Mouse (Mus musculus) forebrain, embryonic 15.5 days (tissue): ENCODE results near the gene Gper1. TPM values are rescaled to one million over a fixed set of nuclear protein-coding genes. Genes with fewer than 3 reads are reported as not detected.
A peak's percentile ranks its signal among the peaks of the same experiment; 100 is the strongest.

Experiments
- ATAC-seq: fragments of 200-750 bp; cut with Nextera tagmentation; replicated peaks from 2 replicates; pipeline ENCODE4 v1.8.0; 2017; ENCODE audit warnings: mild to moderate bottlenecking, moderate TSS enrichment, moderate library complexity
- H3K27ac ChIP-seq: fragments of 300-500 bp; sonication (generic); replicated peaks from 2 replicates; pipeline ENCODE4 v1.5.1; 2015; ENCODE audit warnings: mild to moderate bottlenecking, inconsistent platforms
- H3K27me3 ChIP-seq: fragments of 300-500 bp; sonication (generic); 2 replicates; pipeline ENCODE4 v1.6.1; 2015; ENCODE audit warnings: inconsistent platforms
- H3K36me3 ChIP-seq: fragments of 300-500 bp; sonication (generic); 2 replicates; pipeline ENCODE4 v1.6.1; 2015; ENCODE audit warnings: mild to moderate bottlenecking, inconsistent platforms
- H3K4me1 ChIP-seq: fragments of 300-500 bp; sonication (generic); 2 replicates; pipeline ENCODE4 v1.6.1; 2015; ENCODE audit warnings: inconsistent platforms
- H3K4me2 ChIP-seq: fragments of 300-500 bp; sonication (generic); replicated peaks from 2 replicates; pipeline ENCODE4 v1.6.1; 2015; ENCODE audit warnings: mild to moderate bottlenecking, inconsistent platforms
- H3K4me3 ChIP-seq: fragments of 300-500 bp; sonication (generic); 2 replicates; pipeline ENCODE4 v1.5.1; 2015; ENCODE audit warnings: mild to moderate bottlenecking, inconsistent platforms
- H3K9ac ChIP-seq: fragments of 300-500 bp; sonication (generic); replicated peaks from 2 replicates; pipeline ENCODE4 v1.6.1; 2015; ENCODE audit warnings: mild to moderate bottlenecking, inconsistent platforms
- H3K9me3 ChIP-seq: fragments of 300-500 bp; sonication (generic); 2 replicates; pipeline ENCODE4 v1.6.1; 2016; ENCODE audit warnings: inconsistent platforms
- WGBS: fragments of 180-500 bp; shearing (Covaris S2); methylation state at CpG from one replicate; pipeline ENCODE4 v1.1.7; 2015; ENCODE audit warnings: mixed read lengths; 5-methylcytosine and 5-hydroxymethylcytosine counted together
- polyA plus RNA-seq: library from polyadenylated mRNA; unstranded; fragments of >200 nt; fragmentation: Nextera tagmentation; extraction: Ambion mirVana; gene quantifications from 2 replicates; pipeline ENCODE4 v1.2.1, GENCODE M21; 2015

Gene Gper1
- polyA plus RNA-seq, 1 experiment from 2014 or later: 7.3 TPM

DNA sequence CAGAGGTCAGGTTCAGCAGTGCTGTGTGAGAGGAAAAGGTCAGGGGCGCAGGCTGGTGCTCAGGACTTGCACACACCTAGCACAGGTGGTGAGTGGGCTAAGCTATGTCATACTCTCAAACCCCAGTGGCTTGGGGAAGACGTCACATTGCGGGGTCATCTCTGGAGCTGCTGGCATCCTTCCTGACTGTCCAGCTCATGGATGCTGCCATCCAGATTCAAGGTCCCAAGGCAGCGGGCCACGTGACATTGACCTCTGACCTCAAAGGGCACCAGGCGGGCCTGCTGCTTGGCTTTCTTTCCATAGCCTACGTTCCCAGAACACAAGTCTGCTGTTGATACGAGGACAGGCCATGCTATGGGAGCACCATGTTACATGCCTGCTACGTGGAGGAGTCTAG lies 4.0 kb downstream of the Gper1 start:
- no peaks in the 10 kb centered on the region for H3K9me3 ChIP-seq
- peaks cover 63% of the 10 kb centered on the region for H3K4me1 ChIP-seq
- H3K36me3 ChIP-seq: no peaks in the 10 kb centered on the region
- H3K27ac ChIP-seq: no peak overlapping the region
- ATAC-seq: no peak
- no peak overlapping the region for H3K4me3 ChIP-seq
- H3K4me2 ChIP-seq: no peak overlapping the region
- WGBS: 94% methylated on average over 9 of the region's 9 CpGs
- H3K27me3 ChIP-seq: no peaks in the 10 kb centered on the region
- H3K9ac ChIP-seq: no peak overlapping the region

DNA sequence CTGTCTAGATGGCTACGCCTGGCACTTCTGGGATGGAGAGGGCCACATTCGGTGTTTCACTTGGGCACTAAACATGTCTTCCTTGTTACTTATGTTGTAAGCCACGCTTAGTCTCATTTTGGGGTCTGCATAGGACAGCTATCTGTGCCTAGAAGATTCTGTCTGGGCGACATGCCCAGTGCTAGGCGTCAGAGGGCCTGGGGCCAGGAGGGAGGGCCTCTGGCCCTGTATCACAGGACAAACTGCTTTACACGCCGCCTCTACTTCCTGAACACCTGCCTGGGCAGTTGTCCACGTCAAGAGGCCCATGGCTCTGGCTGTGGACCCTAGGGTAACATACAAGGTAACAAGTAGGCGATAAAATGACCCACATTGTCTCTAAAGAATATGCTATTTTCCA lies 5.0 kb downstream of the Gper1 start:
- Histone ChIP-seq H3K4me1 (peaks cover 62% of the 10 kb centered on the region), H3K4me3 (no peak overlapping the region), H3K4me2 (no peak overlapping the region), H3K27ac (no peak overlapping the region), H3K9ac (no peak overlapping the region), H3K36me3 (no peaks in the 10 kb centered on the region), H3K9me3 (no peaks in the 10 kb centered on the region), H3K27me3 (no peaks in the 10 kb centered on the region)
- ATAC-seq: no peak
- WGBS: 67% methylated on average over 9 of the region's 9 CpGs

DNA sequence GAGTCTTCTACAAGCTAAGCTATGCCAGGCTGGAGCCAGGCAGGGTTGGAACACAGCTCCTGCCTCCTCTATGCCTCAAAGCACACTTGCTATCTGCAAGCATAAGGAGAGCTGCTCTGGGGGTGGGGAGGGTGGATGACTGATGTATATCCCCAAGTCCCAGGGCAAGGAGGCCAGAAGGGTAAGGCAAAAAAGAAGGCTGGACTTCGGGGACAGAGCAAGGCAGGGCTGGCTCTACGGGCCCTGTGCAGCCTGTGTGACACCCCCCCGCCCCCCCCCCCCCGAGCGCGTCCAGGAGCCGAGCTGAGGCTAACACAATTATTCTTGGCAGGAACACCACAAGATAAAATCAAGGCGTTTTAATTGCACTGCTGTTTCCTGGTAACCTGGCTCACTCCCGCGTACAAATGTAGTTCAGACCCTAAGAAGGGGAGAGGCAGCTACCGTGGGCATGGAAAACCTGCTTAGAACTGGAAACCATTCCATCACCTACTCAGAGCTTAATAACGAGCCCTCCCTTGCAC lies 6.9 kb downstream of the Gper1 start:
- H3K4me3 ChIP-seq: no peak overlapping the region
- peaks cover 66% of the 10 kb centered on the region for H3K4me1 ChIP-seq
- H3K9me3 ChIP-seq: no peaks in the 10 kb centered on the region
- ATAC-seq: no peak
- H3K27ac ChIP-seq: peak overlapping the region; percentile 58
- no peak overlapping the region for H3K4me2 ChIP-seq
- no peaks in the 10 kb centered on the region for H3K36me3 ChIP-seq
- no peaks in the 10 kb centered on the region for H3K27me3 ChIP-seq
- 33% methylated on average over 12 of the region's 12 CpGs for WGBS
- no peak overlapping the region for H3K9ac ChIP-seq

DNA sequence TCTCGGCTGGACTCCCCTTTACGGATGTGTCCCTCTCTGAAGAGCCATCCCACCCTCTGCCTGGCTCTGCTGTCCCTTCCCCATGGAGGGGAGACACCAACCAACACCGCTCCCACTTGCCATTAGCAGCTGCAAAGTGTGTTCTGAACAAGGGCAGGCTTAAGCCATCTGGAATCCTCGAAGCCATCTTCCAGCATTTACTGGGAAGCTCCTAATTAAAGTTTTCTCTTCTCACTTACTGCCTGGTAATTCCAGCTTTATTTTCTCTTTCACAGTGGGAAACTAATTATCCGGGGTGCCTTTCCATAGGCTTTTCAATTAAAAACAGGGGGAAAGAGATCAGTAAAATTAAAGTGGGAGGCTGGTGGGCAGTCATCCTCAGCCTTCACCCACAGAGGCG lies 9.4 kb downstream of the Gper1 start:
- H3K27ac ChIP-seq: peak overlapping the region; percentile 47
- 22% methylated on average over 6 of the region's 6 CpGs for WGBS

GRCm38 (mm10) chr5:139432747-139433508 lies 10.0 kb downstream of the Gper1 start:
- H3K9ac ChIP-seq: no peak overlapping the region
- H3K4me3 ChIP-seq: no peak overlapping the region
- no peaks in the 10 kb centered on the region for H3K9me3 ChIP-seq
- no peak overlapping the region for H3K4me2 ChIP-seq
- H3K4me1 ChIP-seq: peaks cover 78% of the 10 kb centered on the region
- WGBS: 45% methylated on average over 7 of the region's 7 CpGs
- H3K27ac ChIP-seq: peak overlapping the region; percentile 47
- H3K36me3 ChIP-seq: no peaks in the 10 kb centered on the region
- H3K27me3 ChIP-seq: no peaks in the 10 kb centered on the region
- ATAC-seq: no peak

More for the DNA sequence above, 9.4 kb downstream of the Gper1 start:
- Histone ChIP-seq H3K36me3 (no peaks in the 10 kb centered on the region), H3K4me3 (no peak overlapping the region), H3K4me1 (peaks cover 78% of the 10 kb centered on the region), H3K27me3 (no peaks in the 10 kb centered on the region), H3K9ac (no peak overlapping the region), H3K4me2 (no peak overlapping the region), H3K9me3 (no peaks in the 10 kb centered on the region)
- ATAC-seq: no peak

DNA sequence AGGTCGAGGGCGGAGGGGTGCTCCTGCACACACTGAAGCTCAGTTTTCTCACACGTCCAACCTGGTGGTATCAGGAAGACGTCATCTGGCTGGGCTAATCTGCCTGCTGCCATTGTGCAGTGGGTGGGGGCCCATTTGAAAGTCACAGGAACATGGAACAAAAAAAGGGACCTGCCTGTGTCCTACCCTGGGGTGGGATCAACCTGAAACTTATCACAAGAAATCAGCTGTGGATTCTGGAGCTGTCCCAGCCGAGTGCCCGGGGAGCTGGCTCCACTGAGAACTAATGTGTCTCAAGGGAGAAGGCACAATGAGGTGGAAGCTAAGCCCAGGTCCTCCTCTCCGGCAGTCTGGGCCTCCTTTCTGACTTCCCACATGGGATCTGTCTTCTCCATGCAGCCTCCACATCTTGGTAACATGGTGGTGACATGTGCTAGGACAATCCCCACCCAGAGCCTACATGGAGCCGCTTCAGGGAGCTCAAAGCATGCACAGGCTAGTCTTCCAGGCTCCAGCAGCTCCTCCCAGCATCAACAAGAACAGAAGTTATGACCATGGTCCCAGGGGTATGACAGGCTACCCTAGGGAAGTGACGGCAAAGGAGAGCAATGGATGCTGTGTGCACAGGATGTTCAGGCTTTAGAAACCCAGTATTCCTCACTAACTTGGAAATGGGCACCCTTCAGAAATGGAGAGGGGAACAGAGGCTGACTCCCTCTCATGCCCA lies 11.1 kb downstream of the Gper1 start:
- Histone ChIP-seq H3K27me3 (no peaks in the 10 kb centered on the region), H3K4me1 (peaks cover 78% of the 10 kb centered on the region), H3K4me2 (no peak overlapping the region), H3K9ac (no peak overlapping the region), H3K27ac (peak overlapping the region; percentile 63), H3K4me3 (no peak overlapping the region), H3K9me3 (no peaks in the 10 kb centered on the region), H3K36me3 (no peaks in the 10 kb centered on the region)
- WGBS: 78% methylated on average over 9 of the region's 9 CpGs
- no peak for ATAC-seq

- no peak overlapping the region for H3K9ac ChIP-seq
- H3K27me3 ChIP-seq: no peaks in the 10 kb centered on the region
- H3K4me1 ChIP-seq: peaks cover 68% of the 10 kb centered on the region
- H3K36me3 ChIP-seq: no peaks in the 10 kb centered on the region
- peak; percentile 80 for ATAC-seq
- H3K9me3 ChIP-seq: no peaks in the 10 kb centered on the region
- H3K4me3 ChIP-seq: no peak overlapping the region
- H3K4me2 ChIP-seq: no peak overlapping the region
- peak overlapping the region; percentile 63 for H3K27ac ChIP-seq
- WGBS: 6% methylated on average over 8 of the region's 8 CpGs
These were observed 12.0 kb downstream of the Gper1 start for GRCm38 (mm10) chr5:139434940-139435339.

DNA sequence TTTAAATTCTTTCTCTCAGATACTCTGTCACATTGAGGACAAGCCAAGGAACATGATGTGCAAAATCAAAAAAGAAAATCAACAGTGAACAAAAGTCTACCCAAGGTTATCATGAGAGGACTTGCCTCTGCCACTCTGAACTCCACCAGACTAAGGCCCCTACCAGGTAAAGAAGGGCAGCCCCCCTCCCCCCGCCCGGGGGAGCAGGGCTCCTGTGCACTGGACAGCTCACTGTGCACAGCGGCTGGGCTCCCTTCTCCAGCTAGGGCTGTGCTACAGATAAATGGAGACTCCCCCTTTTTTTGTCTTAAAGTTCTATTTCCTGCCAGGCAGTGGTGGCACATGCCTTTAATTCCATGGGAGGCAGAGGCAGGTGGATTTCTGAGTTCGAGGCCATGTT lies 14.8 kb downstream of the Gper1 start:
- Histone ChIP-seq H3K27ac (peak overlapping the region; percentile 16; the same call in 1 of the 2 replicates), H3K9ac (no peak overlapping the region), H3K4me2 (no peak overlapping the region), H3K4me3 (no peak overlapping the region), H3K4me1 (peaks cover 50% of the 10 kb centered on the region), H3K27me3 (no peaks in the 10 kb centered on the region), H3K36me3 (no peaks in the 10 kb centered on the region), H3K9me3 (no peaks in the 10 kb centered on the region)
- no peak for ATAC-seq
- WGBS: 95% methylated on average over 4 of the region's 4 CpGs

GRCm38 (mm10) chr5:139438440-139438839 lies 15.5 kb downstream of the Gper1 start:
- Histone ChIP-seq H3K9me3 (no peaks in the 10 kb centered on the region), H3K27ac (peak overlapping the region; percentile 16), H3K36me3 (no peaks in the 10 kb centered on the region), H3K4me2 (no peak overlapping the region), H3K9ac (no peak overlapping the region), H3K4me3 (no peak overlapping the region), H3K27me3 (no peaks in the 10 kb centered on the region), H3K4me1 (peaks cover 46% of the 10 kb centered on the region)
- 42% methylated on average over 12 of the region's 12 CpGs for WGBS
- no peak for ATAC-seq

DNA sequence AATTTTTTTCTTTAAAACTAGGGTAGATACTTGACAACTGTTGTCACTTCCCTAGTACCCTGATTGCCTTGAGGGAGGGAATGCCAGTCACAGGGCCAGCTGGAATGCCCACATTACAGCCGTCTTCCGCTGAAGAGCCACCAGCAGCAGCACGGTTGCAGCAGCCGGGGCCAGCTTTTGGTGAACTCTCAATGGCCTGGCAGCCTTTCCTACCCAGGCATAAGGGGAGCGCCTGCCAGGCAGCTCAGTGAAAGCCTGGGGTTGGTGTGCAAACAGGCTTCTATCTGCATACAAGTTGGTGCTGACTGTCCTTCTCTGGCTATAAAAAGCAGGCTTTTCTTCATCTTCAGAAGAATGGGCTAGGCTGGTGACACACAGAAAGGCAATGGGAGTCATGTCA lies 17.5 kb downstream of the Gper1 start:
- peaks cover 27% of the 10 kb centered on the region for H3K4me1 ChIP-seq
- no peak overlapping the region for H3K9ac ChIP-seq
- H3K9me3 ChIP-seq: no peaks in the 10 kb centered on the region
- H3K4me2 ChIP-seq: no peak overlapping the region
- no peaks in the 10 kb centered on the region for H3K36me3 ChIP-seq
- 58% methylated on average over 5 of the region's 5 CpGs for WGBS
- H3K27ac ChIP-seq: no peak overlapping the region
- no peak overlapping the region for H3K4me3 ChIP-seq
- ATAC-seq: no peak
- no peaks in the 10 kb centered on the region for H3K27me3 ChIP-seq

DNA sequence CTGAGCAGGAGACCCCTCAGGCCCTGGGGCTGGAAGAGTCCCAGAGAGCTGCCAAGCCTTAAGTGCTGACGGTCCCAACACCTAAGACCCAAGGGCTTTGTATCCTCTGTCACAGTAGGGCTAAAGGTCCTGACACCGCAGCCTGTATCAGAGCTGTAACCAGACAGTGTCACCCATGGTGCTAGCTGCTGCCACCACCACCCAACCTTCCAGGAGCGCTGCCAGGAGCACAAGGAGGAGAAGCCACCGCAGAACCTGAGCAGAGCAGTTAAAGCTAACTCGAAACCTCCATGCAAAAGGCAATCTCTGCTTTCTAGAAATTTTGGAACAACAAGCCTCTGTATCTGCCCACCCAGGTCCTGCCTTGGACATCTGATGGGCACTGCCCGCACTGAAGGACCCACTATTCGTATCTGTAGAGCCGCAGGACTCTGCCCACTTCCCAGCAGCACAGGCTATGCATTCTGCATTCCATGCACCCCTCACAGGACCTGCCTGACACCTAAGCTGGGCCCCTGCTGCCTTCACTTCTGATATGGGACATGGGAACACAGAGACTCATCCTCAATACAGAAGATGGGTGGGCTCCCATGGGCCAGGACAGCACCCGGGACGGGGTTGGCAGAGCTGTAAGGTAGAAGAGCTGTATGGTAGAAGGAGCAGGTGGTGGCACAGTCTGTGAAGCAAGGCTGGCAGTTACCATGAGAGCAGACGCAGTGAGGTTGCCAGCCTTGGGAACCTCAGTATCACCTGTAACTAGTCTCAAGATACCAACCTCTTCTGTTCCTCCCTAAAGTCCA lies 18.2 kb downstream of the Gper1 start:
- Histone ChIP-seq H3K9ac (no peak overlapping the region), H3K9me3 (no peaks in the 10 kb centered on the region), H3K4me3 (no peak overlapping the region), H3K4me1 (peaks cover 21% of the 10 kb centered on the region), H3K27ac (no peak overlapping the region), H3K36me3 (no peaks in the 10 kb centered on the region), H3K4me2 (no peak overlapping the region), H3K27me3 (no peaks in the 10 kb centered on the region)
- no peak for ATAC-seq
- WGBS: 89% methylated on average over 11 of the region's 11 CpGs

DNA sequence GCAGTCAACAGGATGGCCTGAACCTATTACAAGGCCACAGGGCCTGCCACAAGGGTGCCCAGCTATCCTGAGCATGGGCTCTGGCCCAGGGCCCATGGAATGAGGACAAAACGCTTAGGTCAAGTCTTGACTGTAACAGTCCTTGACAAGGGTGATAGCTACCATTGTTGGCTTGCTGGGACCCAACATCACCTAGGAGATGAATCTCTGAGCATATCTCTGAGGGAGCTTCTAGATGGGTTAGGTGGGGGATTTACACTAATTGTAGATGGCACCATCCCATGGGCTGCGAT lies 18.7 kb downstream of the Gper1 start:
- Histone ChIP-seq H3K4me3 (no peak overlapping the region), H3K9me3 (no peaks in the 10 kb centered on the region), H3K27me3 (no peaks in the 10 kb centered on the region), H3K36me3 (no peaks in the 10 kb centered on the region), H3K4me1 (peaks cover 21% of the 10 kb centered on the region), H3K27ac (peak overlapping the region; percentile 33; the same call in 1 of the 2 replicates), H3K4me2 (no peak overlapping the region), H3K9ac (no peak overlapping the region)
- 97% methylated on average over 2 of the region's 2 CpGs for WGBS
- ATAC-seq: no peak
